Mouse (Mus musculus) left cerebral cortex, adult 6 months (tissue): Measurements from ENCODE around the gene Crtc2. TPM values are rescaled to one million over a fixed set of nuclear protein-coding genes. Genes with fewer than 3 reads are reported as not detected.

Experiments used
- long read RNA-seq, 2 experiments: library from polyadenylated mRNA; unstranded; transcript quantifications; one replicate each; pipeline ENCODE4 v2.0.0; 2019 to 2020
- polyA plus RNA-seq: library from polyadenylated mRNA; unstranded; fragments of <200 nt; fragmentation: Nextera tagmentation; gene quantifications from 2 replicates; pipeline ENCODE4 v1.2.3, GENCODE M21; 2021

Gene Crtc2
- 9.5 and 15.9 TPM in 2 replicates for polyA plus RNA-seq
- long read RNA-seq, experiment 1, partial matches to known transcripts = 2 of 19 reads
- long read RNA-seq, experiment 1, other reads (novel, unspliced or antisense) = 17 of 19 reads
- long read RNA-seq, experiment 2, partial matches to known transcripts = 5 of 6 reads
- long read RNA-seq, experiment 2, other reads (novel, unspliced or antisense) = 1 of 6 reads

DNA sequence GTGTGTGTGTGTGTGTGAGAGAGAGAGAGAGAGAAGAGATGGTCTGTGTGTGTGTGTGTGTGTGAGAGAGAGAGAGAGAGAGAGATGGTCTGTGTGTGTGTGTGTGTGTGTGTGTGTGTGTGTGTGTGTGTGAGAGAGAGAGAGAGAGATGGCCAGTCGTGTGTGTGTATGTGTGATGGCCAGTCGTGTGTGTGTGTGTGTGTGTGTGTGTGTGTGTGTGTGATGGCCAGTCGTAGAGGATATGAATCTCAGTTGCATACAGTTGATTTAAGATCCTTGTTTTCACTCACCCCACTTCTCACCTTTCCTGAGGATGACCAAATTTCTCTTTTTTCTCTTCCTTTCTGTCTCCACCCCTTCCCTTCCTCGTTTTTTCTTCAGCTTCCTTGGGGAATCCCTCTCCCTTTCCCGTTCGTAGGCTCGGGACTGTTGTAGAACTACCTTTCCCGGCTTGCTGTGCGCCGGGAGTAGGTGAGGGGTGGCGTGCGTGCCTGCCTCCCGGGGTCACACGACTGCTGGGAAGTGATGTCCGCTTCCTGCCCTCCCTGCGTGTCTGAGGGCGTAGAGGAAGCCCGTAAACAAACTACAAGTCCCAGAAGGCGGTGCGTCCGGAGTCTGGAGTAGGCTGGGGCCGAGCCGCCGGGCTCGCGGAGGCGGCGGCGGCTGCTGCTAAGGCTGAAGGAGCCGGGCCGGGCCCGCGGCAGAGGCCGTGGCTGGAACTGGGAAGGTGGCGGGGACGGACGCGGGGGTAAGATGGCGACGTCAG lies at the start of gene Crtc2:
Gene Crtc2, plus strand, starts transcription at position 511 of the 766 bp plus-strand sequence.

DNA sequence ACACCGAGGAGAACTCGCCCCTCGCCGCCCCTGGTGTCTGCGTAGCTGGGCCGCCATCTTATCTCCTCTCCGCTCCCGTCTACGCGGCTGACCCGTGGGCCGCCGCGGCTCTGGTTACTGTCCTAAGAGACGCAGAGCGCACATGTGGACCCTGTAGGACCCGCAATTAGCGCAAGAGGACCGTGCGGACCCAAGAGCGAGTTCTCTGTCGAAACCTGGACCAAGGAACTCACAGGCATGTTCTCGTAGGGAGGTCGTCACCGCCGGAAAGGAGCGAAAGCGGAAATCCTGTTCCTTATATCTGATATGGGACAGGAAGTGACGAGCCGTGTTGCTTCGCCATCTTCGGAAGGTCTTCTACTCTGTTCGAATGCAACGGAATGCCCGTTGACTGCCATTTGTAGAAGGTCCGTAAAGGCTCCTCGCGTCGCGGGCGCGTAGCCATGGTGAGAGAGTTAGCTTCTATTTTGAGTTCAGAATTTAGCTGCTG lies 40.5 kb upstream of the Crtc2 start, which contains the start of the genes Rps27 and Rab13:
Gene Rps27, minus strand, starts transcription at position 275 of the 490 bp plus-strand sequence.
Gene Rab13, plus strand, starts transcription at position 319 of the 490 bp plus-strand sequence.

DNA sequence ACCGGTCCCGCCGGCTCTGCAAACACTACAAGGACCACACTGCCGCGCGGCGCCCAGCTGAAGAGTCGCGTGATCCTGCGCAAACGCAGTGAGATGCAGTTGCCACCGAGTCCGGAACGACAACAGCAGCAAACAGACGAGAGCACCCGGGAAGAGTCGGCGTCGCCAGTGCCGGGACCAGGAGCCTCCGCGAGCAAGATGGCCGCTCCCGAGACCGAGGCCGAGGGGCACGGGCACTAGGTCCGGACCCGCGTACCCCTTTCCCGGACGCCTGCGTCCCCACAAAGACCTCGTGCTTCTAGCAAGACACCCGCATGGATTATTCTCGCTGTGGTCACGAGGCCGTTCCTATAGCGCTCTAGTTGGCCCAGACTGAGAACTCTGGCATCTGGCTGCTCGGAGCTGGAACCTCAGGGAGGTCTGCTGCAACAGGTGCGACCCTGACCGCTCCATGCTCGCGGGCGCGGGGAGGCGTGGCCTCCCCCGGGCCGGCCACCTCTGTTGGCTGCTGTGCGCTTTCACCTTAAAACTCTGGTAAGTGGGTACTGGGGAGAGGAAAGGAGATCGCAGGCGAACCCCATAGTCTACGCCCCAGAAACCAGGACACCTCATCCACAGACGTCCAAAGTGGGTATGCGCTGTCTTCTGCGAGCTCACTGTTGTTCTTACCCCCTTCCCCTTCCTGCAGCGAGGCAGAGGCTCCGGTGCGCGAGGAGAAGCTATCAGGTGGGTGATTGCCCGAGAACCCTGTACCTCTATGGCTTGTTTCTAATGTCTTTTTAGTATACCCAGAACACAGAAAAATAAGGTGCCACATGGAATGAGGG lies 22.2 kb upstream of the Crtc2 start, which contains the start of gene Jtb:
Gene Jtb, plus strand, starts transcription at position 91 of the 827 bp plus-strand sequence.

DNA sequence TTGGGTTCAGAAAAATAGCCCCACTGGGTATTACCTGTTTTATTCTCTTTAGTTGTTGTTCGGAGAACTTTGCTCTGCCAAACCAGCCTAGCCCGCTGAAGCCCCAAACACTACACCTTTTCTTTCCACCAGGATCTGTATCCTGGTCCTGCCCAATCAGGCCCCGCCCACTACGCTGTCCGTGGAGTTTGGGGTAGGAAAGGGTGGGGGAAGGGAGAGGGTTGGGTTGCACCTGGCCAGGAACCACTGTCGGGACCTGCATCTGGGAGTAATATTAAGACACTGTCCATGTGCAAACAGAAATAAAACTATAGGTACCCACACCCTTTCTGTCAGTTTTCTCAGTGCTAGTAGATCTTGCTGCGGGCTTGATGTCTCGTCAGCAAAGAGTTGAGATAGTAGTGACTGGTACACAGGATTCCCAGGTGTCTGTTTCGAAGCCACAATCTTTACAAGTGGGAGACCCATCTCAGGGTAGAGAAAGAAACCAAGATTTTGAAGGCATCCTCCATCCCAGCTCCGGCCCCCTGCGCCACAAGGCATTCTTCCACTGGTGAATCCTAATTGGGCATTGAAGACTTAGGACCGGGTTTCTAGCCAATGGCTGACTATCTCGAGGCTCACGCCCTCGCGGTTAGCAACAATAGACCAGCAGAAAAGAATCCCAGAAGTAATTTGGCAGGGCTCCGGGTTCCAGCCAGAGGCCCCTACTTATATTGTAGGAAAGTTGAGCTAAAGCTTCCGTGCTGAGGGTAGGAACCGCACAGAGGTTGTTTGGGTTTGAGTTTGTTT lies 10.8 kb upstream of the Crtc2 start, which contains the start of gene Creb3l4:
Gene Creb3l4, minus strand, starts transcription at position 529 of the 792 bp plus-strand sequence.

DNA sequence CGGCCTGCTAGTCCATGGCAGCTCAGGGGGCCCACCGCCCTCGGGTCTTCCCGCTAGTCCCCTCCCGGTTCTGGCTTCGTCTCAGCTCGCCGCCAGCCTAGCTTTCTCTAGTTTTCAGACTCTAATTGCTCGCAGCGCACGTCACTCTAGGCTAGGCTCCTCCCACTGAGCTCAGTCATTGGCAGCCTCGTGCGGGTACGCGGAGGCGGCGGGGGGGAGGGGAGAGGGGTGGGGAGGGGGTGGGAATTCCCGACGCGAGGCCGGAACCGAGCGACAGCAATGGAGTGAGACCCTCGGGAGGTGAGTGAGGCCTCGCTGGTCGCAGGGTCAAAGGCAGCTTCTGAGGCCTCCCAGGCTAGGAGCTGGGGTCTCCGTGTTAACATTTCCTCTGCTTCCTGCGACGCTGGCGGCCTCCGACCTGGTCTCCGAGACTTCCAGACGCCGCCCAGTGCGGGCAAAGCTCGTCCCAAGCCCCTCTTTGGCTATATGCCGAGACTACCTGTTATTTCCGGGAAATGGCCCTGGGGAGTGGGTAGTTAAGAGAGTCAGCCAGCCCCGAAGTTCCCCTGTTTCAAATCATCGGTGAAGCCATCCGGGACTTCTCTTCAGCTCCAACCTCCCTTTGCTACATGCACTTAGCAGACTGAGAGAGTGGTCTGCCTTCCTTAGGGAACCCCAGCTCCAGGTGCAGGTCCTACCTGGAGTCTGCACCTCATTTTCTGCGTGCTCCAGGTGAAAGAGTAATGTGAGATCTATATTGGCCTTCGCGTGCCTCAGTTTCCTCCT lies 5.8 kb upstream of the Crtc2 start, which contains the start of gene Slc39a1:
Gene Slc39a1, plus strand, starts transcription at position 213 of the 786 bp plus-strand sequence.

DNA sequence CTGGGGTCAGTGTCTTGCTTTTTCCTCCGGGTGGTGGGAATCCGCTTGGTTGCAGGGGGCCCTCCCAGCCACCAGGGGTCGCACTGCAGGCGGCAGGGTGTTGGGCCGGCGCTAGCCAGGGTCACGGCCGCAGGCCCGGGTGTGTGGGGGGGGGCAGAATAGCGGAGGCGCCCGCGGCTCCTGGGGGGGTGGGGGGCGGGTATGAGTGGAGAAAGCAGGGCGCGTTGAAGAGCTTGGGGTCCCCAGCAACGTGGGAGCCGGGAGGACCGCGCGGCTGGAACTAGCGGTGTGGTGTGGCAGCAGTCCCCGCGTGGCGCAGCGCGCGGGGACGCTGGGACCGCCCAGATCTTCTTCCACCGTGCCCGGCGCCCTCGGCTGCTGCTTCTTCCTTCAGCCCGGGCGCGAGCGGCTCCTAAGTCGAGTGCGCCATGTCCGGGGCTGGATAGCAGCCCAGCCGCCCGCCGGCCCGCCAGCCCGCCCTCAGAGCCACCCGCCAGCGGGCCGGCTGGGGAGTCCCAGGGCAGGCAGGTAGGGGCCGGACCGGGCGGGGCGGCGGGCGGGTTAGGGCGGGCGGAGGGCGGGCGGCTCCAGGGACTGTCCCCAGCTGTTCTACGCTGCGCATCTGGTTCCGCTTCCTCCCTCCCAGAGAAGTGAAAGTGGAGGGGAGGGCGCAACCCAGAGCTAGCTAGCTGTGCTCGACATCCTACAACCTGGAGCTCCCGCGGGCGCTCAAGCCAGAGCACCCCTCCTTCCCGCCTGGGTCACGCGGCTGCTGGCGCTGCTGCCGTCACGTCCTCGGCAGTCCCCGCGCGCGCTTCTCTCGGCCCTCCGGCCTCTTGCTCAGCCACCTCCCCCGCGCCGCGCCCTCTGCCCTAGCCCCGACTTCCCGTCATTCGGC lies 11.3 kb downstream of the Crtc2 start, which contains the start of gene Dennd4b:
Gene Dennd4b, plus strand, starts transcription at position 152 of the 898 bp plus-strand sequence.

DNA sequence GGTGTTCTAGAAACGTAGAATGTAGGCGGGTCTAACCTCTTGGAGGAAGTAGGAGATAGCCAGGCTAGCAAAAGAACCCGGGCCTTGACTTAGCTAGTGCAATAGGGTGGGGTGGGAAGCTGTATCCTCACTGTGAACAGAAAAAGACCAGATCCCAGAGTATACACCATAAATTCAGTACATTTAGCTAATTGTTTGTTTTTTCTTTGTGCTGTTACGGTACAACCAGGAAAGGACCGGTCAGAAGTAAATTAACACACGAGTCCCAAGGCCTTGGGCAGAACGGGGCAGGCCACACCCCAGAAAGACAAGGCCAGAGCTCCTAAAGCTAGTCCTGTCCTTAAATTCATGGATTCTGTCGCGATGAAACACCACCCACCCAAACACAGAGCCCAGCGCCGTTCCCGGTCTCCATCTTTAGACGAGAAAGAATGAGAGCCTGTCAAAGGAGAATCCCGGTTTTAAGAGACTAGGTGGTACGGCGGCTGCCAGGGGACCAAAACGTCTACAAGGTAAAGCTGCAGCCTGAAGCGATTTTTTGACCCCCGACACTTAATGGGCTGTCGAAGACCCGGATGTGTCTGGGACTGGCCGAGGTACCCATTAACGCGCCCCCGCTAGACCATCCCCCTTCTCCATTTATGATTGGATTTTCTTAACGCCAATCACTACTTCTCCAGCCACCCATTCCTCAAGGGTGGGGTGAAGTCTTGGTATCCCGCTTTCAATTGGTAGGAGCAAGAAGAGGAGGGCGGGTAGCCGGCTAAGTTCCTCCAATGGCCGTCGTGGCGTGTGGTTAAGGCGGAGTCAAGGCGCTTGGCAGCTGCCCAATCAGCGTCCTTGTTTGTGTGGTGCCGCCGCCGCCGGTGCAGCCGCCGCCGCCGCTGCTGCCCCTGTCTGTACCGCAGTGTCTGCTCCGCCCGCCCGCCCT lies 38.6 kb downstream of the Crtc2 start, which contains the start of gene Gatad2b:
Gene Gatad2b, plus strand, starts transcription at position 834 of the 931 bp plus-strand sequence.

Other genes with a start within 250 kb of the Crtc2 start
- 379 and 544 TPM in 2 replicates for gene 4933434E20Rik, start 202.5 kb upstream of the Crtc2 start, polyA plus RNA-seq
- 76.5 and 86.2 TPM in 2 replicates for gene Ubap2l, start 201.5 kb upstream of the Crtc2 start, polyA plus RNA-seq
- 166 and 186 TPM in 2 replicates for gene Tpm3, start 181.5 kb upstream of the Crtc2 start, polyA plus RNA-seq
- 0.04 TPM in 1 of 2 replicates, not detected in the other for gene Nup210l, start 150.0 kb upstream of the Crtc2 start, polyA plus RNA-seq
- gene Rps27, start 40.5 kb upstream of the Crtc2 start, polyA plus RNA-seq = 2,956 and 3,020 TPM in 2 replicates
- 7.3 and 9.6 TPM in 2 replicates for gene Rab13, start 40.5 kb upstream of the Crtc2 start, polyA plus RNA-seq
- 86.5 and 88.1 TPM in 2 replicates for gene Jtb, start 22.6 kb upstream of the Crtc2 start, polyA plus RNA-seq
- gene Creb3l4, start 10.7 kb upstream of the Crtc2 start, polyA plus RNA-seq = 0.34 and 0.60 TPM in 2 replicates
- gene Slc39a1, start 6.0 kb upstream of the Crtc2 start, polyA plus RNA-seq = 91.9 and 104 TPM in 2 replicates
- gene Dennd4b, start 11.0 kb downstream of the Crtc2 start, polyA plus RNA-seq = 6.2 and 6.9 TPM in 2 replicates
- 9.9 and 10.3 TPM in 2 replicates for gene Gatad2b, start 39.0 kb downstream of the Crtc2 start, polyA plus RNA-seq
- gene Slc27a3, start 135.8 kb downstream of the Crtc2 start, polyA plus RNA-seq = 2.0 TPM in 2 replicates
- 10.8 and 12.5 TPM in 2 replicates for gene Ints3, start 179.5 kb downstream of the Crtc2 start, polyA plus RNA-seq
- gene Npr1, start 211.7 kb downstream of the Crtc2 start, polyA plus RNA-seq = 0.73 and 0.85 TPM in 2 replicates
- gene Ilf2, start 222.0 kb downstream of the Crtc2 start, polyA plus RNA-seq = 69.5 and 88.4 TPM in 2 replicates
- 82.3 and 99.2 TPM in 2 replicates for gene Snapin, start 236.9 kb downstream of the Crtc2 start, polyA plus RNA-seq